Mouse (Mus musculus) thymus, adult 2 months (tissue): ENCODE results near the gene Gstm3. TPM values are rescaled to one million over a fixed set of nuclear protein-coding genes. Genes with fewer than 3 reads are reported as not detected.

Source experiments
- DNase-seq: peaks from one replicate; pipeline ENCODE4 v3.0.0; 2021
- H3K27ac ChIP-seq: fragments of 200-500 bp; 2 replicates; pipeline ENCODE4 v1.5.1; 2012; ENCODE audit warnings: low read length, control low read depth; ENCODE audit not compliant: control insufficient read depth, insufficient read depth
- H3K27me3 ChIP-seq: fragments of 200-500 bp; 2 replicates; pipeline ENCODE4 v1.6.1; 2012; ENCODE audit warnings: mild to moderate bottlenecking, low read length, moderate library complexity, mixed read lengths; ENCODE audit not compliant: control insufficient read depth, insufficient read depth
- H3K36me3 ChIP-seq: fragments of 200-500 bp; 2 replicates; pipeline ENCODE4 v1.6.1; 2012; ENCODE audit warnings: mild to moderate bottlenecking, low read length, moderate library complexity; ENCODE audit not compliant: control insufficient read depth, insufficient read depth
- H3K4me1 ChIP-seq: fragments of 200-500 bp; replicated peaks from 2 replicates; pipeline ENCODE4 v1.6.1; 2012; ENCODE audit warnings: low read length; ENCODE audit not compliant: control insufficient read depth, insufficient read depth
- H3K4me3 ChIP-seq: fragments of 200-500 bp; 2 replicates; pipeline ENCODE4 v1.5.1; 2012; ENCODE audit warnings: mild to moderate bottlenecking, low read length, control low read depth, moderate library complexity; ENCODE audit not compliant: control insufficient read depth, insufficient read depth
- CTCF ChIP-seq: fragments of 200-500 bp; IDR thresholded peaks from 2 replicates; pipeline ENCODE4 v1.5.1; 2012; ENCODE audit warnings: mild to moderate bottlenecking, control low read depth, low read length, moderate library complexity, borderline replicate concordance; ENCODE audit not compliant: control insufficient read depth, poor library complexity, insufficient read depth; ENCODE audit errors: extremely low read depth
- POLR2A ChIP-seq: fragments of 200-500 bp; IDR thresholded peaks from 2 replicates; pipeline ENCODE4 v1.6.1; 2012; ENCODE audit warnings: mild to moderate bottlenecking, low read length, control low read depth, moderate library complexity; ENCODE audit not compliant: control insufficient read depth, poor library complexity, insufficient read depth; ENCODE audit errors: extremely low read depth
- WGBS: fragments of 180-500 bp; shearing (Covaris S2); methylation state at CpG from one replicate; pipeline ENCODE4 v1.1.7; 2018; 5-methylcytosine and 5-hydroxymethylcytosine counted together
- polyA plus RNA-seq: library from polyadenylated mRNA; depleted of rRNA; stranded (reverse); fragments of >200 nt; gene quantifications from 2 replicates; pipeline ENCODE4 v1.2.3, GENCODE M21; 2012; rRNA removed

Gstm3 gene
- polyA plus RNA-seq, 1 experiment = 1.2 TPM

DNA sequence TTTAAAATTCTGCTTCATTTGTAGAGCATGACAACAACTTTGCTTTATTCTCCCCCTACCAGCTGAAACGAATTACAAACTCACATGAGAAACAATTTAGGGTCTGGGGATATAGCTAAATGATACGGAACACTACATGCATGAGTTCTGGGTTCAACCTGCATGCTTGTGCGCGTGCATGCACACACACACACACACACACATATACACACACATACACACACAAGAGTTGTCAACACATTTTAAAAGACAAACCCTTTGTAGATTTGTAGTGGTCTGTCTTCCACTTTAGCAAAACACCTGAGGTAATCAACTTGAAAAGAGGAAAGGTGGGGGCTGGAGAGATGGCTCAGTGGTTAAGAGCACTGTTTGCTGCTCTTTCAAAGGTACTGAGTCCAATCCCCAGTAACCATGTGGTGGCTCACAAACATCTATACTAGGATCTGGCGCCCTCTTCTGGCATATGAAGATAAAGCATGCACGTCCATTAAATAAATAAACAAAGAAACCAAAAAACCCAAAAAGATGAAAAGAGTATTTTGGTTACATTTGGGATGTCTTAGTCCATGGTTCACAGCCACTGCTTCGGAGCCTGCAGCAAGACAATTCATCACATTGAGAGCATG, 51.2 kb downstream of the Gstm3 start:
- Histone ChIP-seq H3K27me3 (no peaks in the 10 kb centered on the region), H3K4me3 (no peak overlapping the region), H3K4me1 (no peaks in the 10 kb centered on the region), H3K27ac (no peak overlapping the region), H3K36me3 (no peaks in the 10 kb centered on the region)
- TF ChIP-seq POLR2A (no peak), CTCF (no peak)
- DNase-seq = peak; percentile 46
- 63% methylated on average over 7 of the region's 7 CpGs for WGBS

DNA sequence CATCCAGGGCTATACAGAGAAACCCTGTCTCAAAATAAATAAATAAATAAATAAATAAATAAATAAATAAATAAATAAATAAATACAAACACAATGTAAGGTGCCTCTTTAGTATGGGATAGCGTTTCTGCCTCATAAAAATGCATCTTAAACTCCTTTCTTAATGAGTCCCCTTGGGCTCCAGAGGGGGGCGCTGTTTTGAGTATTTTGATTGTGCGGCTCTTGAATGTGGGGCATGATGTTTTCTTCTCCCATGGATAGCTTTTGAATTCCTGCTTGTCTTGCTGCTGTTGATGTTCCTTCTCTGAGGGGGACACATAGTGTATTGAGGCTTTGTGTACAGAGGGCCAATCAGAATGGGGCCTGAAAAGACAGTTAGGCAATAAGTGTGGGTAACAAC, 52.0 kb downstream of the Gstm3 start:
- Histone ChIP-seq H3K27me3 (no peaks in the 10 kb centered on the region), H3K4me3 (no peak overlapping the region), H3K4me1 (no peaks in the 10 kb centered on the region), H3K36me3 (no peaks in the 10 kb centered on the region), H3K27ac (no peak overlapping the region)
- TF ChIP-seq CTCF (no peak), POLR2A (no peak)
- DNase-seq = no peak
- WGBS = 80% methylated on average over 3 of the region's 3 CpGs

DNA sequence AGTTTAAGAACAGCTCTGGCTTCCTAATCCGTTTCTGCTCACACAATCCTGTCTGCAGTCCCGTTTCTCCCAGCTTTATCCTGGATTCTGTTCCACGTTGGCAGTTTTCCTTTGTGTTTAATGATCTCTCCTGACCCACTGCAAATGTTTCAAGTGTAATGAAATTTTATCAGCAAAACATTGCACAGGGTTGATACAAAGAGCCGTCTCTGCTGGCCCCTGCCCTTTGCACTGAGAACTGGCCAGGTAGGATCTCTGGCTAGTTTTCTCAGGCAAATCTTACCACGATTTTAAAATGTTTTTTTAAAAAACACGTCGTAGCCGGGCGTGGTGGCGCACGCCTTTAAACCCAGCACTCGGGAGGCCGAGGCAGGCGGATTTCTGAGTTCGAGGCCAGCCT, 52.4 kb downstream of the Gstm3 start:
- no peaks in the 10 kb centered on the region for H3K27me3 ChIP-seq
- H3K27ac ChIP-seq = no peak overlapping the region
- no peaks in the 10 kb centered on the region for H3K4me1 ChIP-seq
- H3K36me3 ChIP-seq = no peaks in the 10 kb centered on the region
- no peak for TF ChIP-seq CTCF
- TF ChIP-seq POLR2A = no peak
- no peak overlapping the region for H3K4me3 ChIP-seq
- WGBS = 95% methylated on average over 15 of the region's 15 CpGs
- DNase-seq = no peak

Other genes starting within 250 kb of the Gstm3 start
- 10.7 and 12.5 TPM in 2 replicates for gene Csf1, start 208.8 kb downstream of the Gstm3 start, polyA plus RNA-seq
- gene Eps8l3, start 92.1 kb downstream of the Gstm3 start, polyA plus RNA-seq = 0.32 and 0.34 TPM in 2 replicates
- 2.7 and 6.2 TPM in 2 replicates for gene Gstm5, start 73.5 kb downstream of the Gstm3 start, polyA plus RNA-seq
- gene Gstm7, start 37.5 kb downstream of the Gstm3 start, polyA plus RNA-seq = 2.1 and 5.3 TPM in 2 replicates
- 1.1 and 1.3 TPM in 2 replicates for gene Gstm6, start 25.5 kb downstream of the Gstm3 start, polyA plus RNA-seq
- 15.4 and 28.1 TPM in 2 replicates for gene Gstm2, start 17.2 kb upstream of the Gstm3 start, polyA plus RNA-seq
- 93.0 and 124 TPM in 2 replicates for gene Gstm1, start 48.7 kb upstream of the Gstm3 start, polyA plus RNA-seq
- 7.9 and 9.7 TPM in 2 replicates for gene Gstm4, start 75.6 kb upstream of the Gstm3 start, polyA plus RNA-seq
- 159 and 177 TPM in 2 replicates for gene Ampd2, start 117.4 kb upstream of the Gstm3 start, polyA plus RNA-seq
- gene Gnat2, start 123.5 kb upstream of the Gstm3 start, polyA plus RNA-seq = 0.27 and 0.32 TPM in 2 replicates
- 34.3 and 35.7 TPM in 2 replicates for gene Gnai3, start 176.9 kb upstream of the Gstm3 start, polyA plus RNA-seq
- not detected in 2 replicates for gene Gpr61, start 185.6 kb upstream of the Gstm3 start, polyA plus RNA-seq
- 10.8 and 11.2 TPM in 2 replicates for gene Amigo1, start 217.1 kb upstream of the Gstm3 start, polyA plus RNA-seq
- gene Cyb561d1, start 231.9 kb upstream of the Gstm3 start, polyA plus RNA-seq = 21.9 and 23.0 TPM in 2 replicates
- gene Atxn7l2, start 241.7 kb upstream of the Gstm3 start, polyA plus RNA-seq = 38.0 and 38.8 TPM in 2 replicates